In the genomic region with DNA sequence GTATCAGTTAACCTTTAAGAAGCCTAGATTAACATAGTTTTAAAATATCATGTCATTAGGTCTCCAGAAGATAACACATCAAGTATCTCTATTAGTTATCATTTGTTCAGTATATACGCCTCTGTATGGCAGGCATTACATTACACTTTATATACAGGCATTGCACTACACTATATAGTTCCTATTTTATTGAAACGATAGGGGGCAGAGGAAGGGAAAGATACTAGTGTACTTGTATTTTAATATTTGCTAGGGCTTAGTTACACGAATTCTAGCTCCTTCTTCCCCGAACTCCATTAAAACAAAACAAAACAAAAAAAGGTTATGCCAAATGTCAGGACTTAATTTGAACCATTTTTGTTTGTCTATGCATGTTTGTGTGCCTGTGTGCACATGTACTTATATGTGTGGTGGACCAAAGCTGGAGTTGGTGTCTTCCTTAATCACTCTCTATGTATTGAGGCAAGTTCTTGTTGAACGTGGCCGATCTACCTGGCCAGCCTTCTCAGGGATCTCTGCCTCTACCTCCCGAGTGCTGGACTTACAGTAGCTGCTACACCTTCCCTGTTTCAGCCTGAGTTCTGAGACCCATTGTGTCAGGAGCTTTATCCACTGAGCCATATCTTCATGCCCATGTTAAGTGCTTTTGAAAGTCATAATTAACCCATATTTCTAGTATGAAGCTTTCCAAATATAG, we compare ENCODE assay signal across 27 mouse cellular contexts.
"Had no signal": no experiment of that assay in that cellular context is flagged by ENCODE, and none has a peak within 500 bp of the region (broad histone marks: within the 10 kb centered on the region; RNA-seq: fewer than 3 reads in every experiment).

No protein-coding gene starts in this region.

- H3K4me1 ChIP-seq: embryonic facial prominence, embryonic 12.5 days; embryonic facial prominence, embryonic 15.5 days; forebrain, embryonic 10.5 days; forebrain, embryonic 13.5 days; forebrain, embryonic 15.5 days had no signal

- ATAC-seq: forebrain, embryonic 13.5 days; forebrain, embryonic 14.5 days; forebrain, embryonic 15.5 days; forebrain, embryonic 16.5 days; forebrain, postnatal 0 days had no signal

- H3K36me3 ChIP-seq: embryonic facial prominence, embryonic 10.5 days; embryonic facial prominence, embryonic 12.5 days; embryonic facial prominence, embryonic 13.5 days; embryonic facial prominence, embryonic 15.5 days; forebrain, embryonic 10.5 days; forebrain, embryonic 12.5 days; forebrain, embryonic 15.5 days had no signal

- DNase-seq: cerebellum, adult 8-10 months; cerebellum, adult 9-10 months; cerebellum, adult 9-11 months; cerebellum, postnatal 10 days; cerebellum, postnatal 14 days; cerebellum, postnatal 25 days; cerebellum, postnatal 36 days; embryo, embryonic 11 days; forebrain, postnatal 0 days; gastrocnemius, adult 2 months; gastrocnemius, postnatal 10 days; gastrocnemius, postnatal 14 days; gastrocnemius, postnatal 25 days; gastrocnemius, postnatal 36 days; heart, adult 18-20 months; heart, adult 2 months had no signal

- H3K27ac ChIP-seq: embryonic facial prominence, embryonic 10.5 days; embryonic facial prominence, embryonic 12.5 days; embryonic facial prominence, embryonic 13.5 days; embryonic facial prominence, embryonic 15.5 days; forebrain, embryonic 10.5 days; forebrain, embryonic 12.5 days; forebrain, embryonic 13.5 days; forebrain, embryonic 15.5 days; gastrocnemius, adult 2 months; heart, adult 2 months had no signal

- H3K9me3 ChIP-seq: embryonic facial prominence, embryonic 10.5 days; embryonic facial prominence, embryonic 12.5 days; embryonic facial prominence, embryonic 13.5 days; embryonic facial prominence, embryonic 15.5 days; forebrain, embryonic 10.5 days; forebrain, embryonic 12.5 days; forebrain, embryonic 13.5 days; forebrain, embryonic 15.5 days had no signal

- H3K9ac ChIP-seq: embryonic facial prominence, embryonic 12.5 days; embryonic facial prominence, embryonic 13.5 days; embryonic facial prominence, embryonic 15.5 days; forebrain, embryonic 12.5 days; forebrain, embryonic 13.5 days; forebrain, embryonic 15.5 days; forebrain, postnatal 0 days had no signal

- H3K4me2 ChIP-seq: embryonic facial prominence, embryonic 12.5 days; embryonic facial prominence, embryonic 13.5 days; embryonic facial prominence, embryonic 15.5 days; forebrain, embryonic 12.5 days; forebrain, embryonic 13.5 days; forebrain, embryonic 15.5 days had no signal

- H3K27me3 ChIP-seq: embryonic facial prominence, embryonic 12.5 days; embryonic facial prominence, embryonic 13.5 days; embryonic facial prominence, embryonic 15.5 days; forebrain, embryonic 12.5 days; forebrain, embryonic 13.5 days; forebrain, embryonic 15.5 days had no signal

- H3K4me3 ChIP-seq: embryonic facial prominence, embryonic 10.5 days; embryonic facial prominence, embryonic 12.5 days; embryonic facial prominence, embryonic 13.5 days; embryonic facial prominence, embryonic 15.5 days; erythroblast, embryonic 14.5 days; forebrain, embryonic 10.5 days; forebrain, embryonic 12.5 days; forebrain, embryonic 13.5 days; forebrain, embryonic 15.5 days; gastrocnemius, adult 2 months; heart, adult 2 months had no signal
